Mouse (Mus musculus): Measurements from ENCODE around the gene Map7d1. TPM values are rescaled to one million over a fixed set of nuclear protein-coding genes. Genes with fewer than 3 reads are reported as not detected.

Gene Map7d1
- polyA plus RNA-seq, 1 experiment from 2014 or later = 54.6 TPM

GRCm38 (mm10) chr4:126194216-126194615 is 61.9 kb downstream of the Map7d1 start:
- Histone ChIP-seq H3K4me1 (replicated peaks; ENCODE audit: control insufficient read depth, insufficient read depth, low read length) (no peaks in the 10 kb centered on the region), H3K9ac (ENCODE audit: low read depth, low read length) (no peak overlapping the region), H3K4me2 (replicated peaks; ENCODE audit: low read depth, low read length) (no peak overlapping the region), H3K36me3 (ENCODE audit: control insufficient read depth, insufficient read depth, low read length) (no peaks in the 10 kb centered on the region), H3K9me3 (ENCODE audit: control insufficient read depth, low read length) (no peaks in the 10 kb centered on the region), H3K27ac (ENCODE audit: low read depth, low read length) (no peak overlapping the region), H3K4me3 (ENCODE audit: low read depth, low read length) (no peak overlapping the region), H3K27me3 (ENCODE audit: control insufficient read depth, insufficient read depth, low read length) (no peaks in the 10 kb centered on the region)
- no peak for ATAC-seq (ENCODE audit: low FRiP score)
- DNase-seq (ENCODE audit: low spot score) = no peak

GRCm38 (mm10) chr4:126190636-126191035 is 65.5 kb downstream of the Map7d1 start:
- Histone ChIP-seq H3K27me3 (ENCODE audit: control insufficient read depth, insufficient read depth, low read length) (no peaks in the 10 kb centered on the region), H3K36me3 (ENCODE audit: control insufficient read depth, insufficient read depth, low read length) (no peaks in the 10 kb centered on the region), H3K4me1 (replicated peaks; ENCODE audit: control insufficient read depth, insufficient read depth, low read length) (no peaks in the 10 kb centered on the region), H3K9ac (ENCODE audit: low read depth, low read length) (no peak overlapping the region), H3K9me3 (ENCODE audit: control insufficient read depth, low read length) (no peaks in the 10 kb centered on the region), H3K4me3 (ENCODE audit: low read depth, low read length) (no peak overlapping the region), H3K27ac (ENCODE audit: low read depth, low read length) (no peak overlapping the region), H3K4me2 (replicated peaks; ENCODE audit: low read depth, low read length) (no peak overlapping the region)
- WGBS = 99% methylated on average over 2 of the region's 2 CpGs
- ATAC-seq (ENCODE audit: low FRiP score) = no peak
- no peak for DNase-seq (ENCODE audit: low spot score)

- Histone ChIP-seq H3K4me1 (replicated peaks; ENCODE audit: control insufficient read depth, insufficient read depth, low read length) (no peaks in the 10 kb centered on the region), H3K27me3 (ENCODE audit: control insufficient read depth, insufficient read depth, low read length) (no peaks in the 10 kb centered on the region), H3K36me3 (ENCODE audit: control insufficient read depth, insufficient read depth, low read length) (no peaks in the 10 kb centered on the region), H3K9me3 (ENCODE audit: control insufficient read depth, low read length) (no peaks in the 10 kb centered on the region), H3K27ac (ENCODE audit: low read depth, low read length) (no peak overlapping the region), H3K4me2 (replicated peaks; ENCODE audit: low read depth, low read length) (no peak overlapping the region), H3K4me3 (ENCODE audit: low read depth, low read length) (no peak overlapping the region), H3K9ac (ENCODE audit: low read depth, low read length) (no peak overlapping the region)
- DNase-seq (ENCODE audit: low spot score) = no peak
- 97% methylated on average over 3 of the region's 3 CpGs for WGBS
- ATAC-seq (ENCODE audit: low FRiP score) = no peak
These were observed 69.0 kb downstream of the Map7d1 start for GRCm38 (mm10) chr4:126187096-126187495.

GRCm38 (mm10) chr4:126183034-126183433 is 73.1 kb downstream of the Map7d1 start:
- no peak overlapping the region for H3K27ac ChIP-seq (ENCODE audit: low read depth, low read length)
- no peaks in the 10 kb centered on the region for H3K9me3 ChIP-seq (ENCODE audit: control insufficient read depth, low read length)
- peaks cover 8% of the 10 kb centered on the region for H3K36me3 ChIP-seq (ENCODE audit: control insufficient read depth, insufficient read depth, low read length)
- H3K4me1 ChIP-seq (replicated peaks; ENCODE audit: control insufficient read depth, insufficient read depth, low read length) = no peaks in the 10 kb centered on the region
- no peak overlapping the region for H3K4me3 ChIP-seq (ENCODE audit: low read depth, low read length)
- ATAC-seq (ENCODE audit: low FRiP score) (no peak), DNase-seq (ENCODE audit: low spot score) (no peak)
- 90% methylated on average over 5 of the region's 5 CpGs for WGBS
- no peak overlapping the region for H3K9ac ChIP-seq (ENCODE audit: low read depth, low read length)
- H3K4me2 ChIP-seq (replicated peaks; ENCODE audit: low read depth, low read length) = no peak overlapping the region
- no peaks in the 10 kb centered on the region for H3K27me3 ChIP-seq (ENCODE audit: control insufficient read depth, insufficient read depth, low read length)

Other genes starting within 250 kb of the Map7d1 start
- 0.63 TPM in 1 of 2 replicates, not detected in the other for gene Csf3r, start 231.8 kb downstream of the Map7d1 start, polyA plus RNA-seq (2014; fragmentation: Nextera tagmentation; extraction: Ambion mirVana)
- 139 and 155 TPM in 2 replicates for gene Mrps15, start 209.4 kb downstream of the Map7d1 start, polyA plus RNA-seq (2014; fragmentation: Nextera tagmentation; extraction: Ambion mirVana)
- 26.4 and 27.1 TPM in 2 replicates for gene Oscp1, start 197.8 kb downstream of the Map7d1 start, polyA plus RNA-seq (2014; fragmentation: Nextera tagmentation; extraction: Ambion mirVana)
- gene Lsm10, start 159.7 kb downstream of the Map7d1 start, polyA plus RNA-seq (2014; fragmentation: Nextera tagmentation; extraction: Ambion mirVana) = 44.1 and 45.5 TPM in 2 replicates
- 19.0 and 26.0 TPM in 2 replicates for gene Stk40, start 152.4 kb downstream of the Map7d1 start, polyA plus RNA-seq (2014; fragmentation: Nextera tagmentation; extraction: Ambion mirVana)
- 33.1 and 36.0 TPM in 2 replicates for gene Eva1b, start 108.6 kb downstream of the Map7d1 start, polyA plus RNA-seq (2014; fragmentation: Nextera tagmentation; extraction: Ambion mirVana)
- 2.0 and 2.7 TPM in 2 replicates for gene Sh3d21, start 92.9 kb downstream of the Map7d1 start, polyA plus RNA-seq (2014; fragmentation: Nextera tagmentation; extraction: Ambion mirVana)
- gene Thrap3, start 53.6 kb downstream of the Map7d1 start, polyA plus RNA-seq (2014; fragmentation: Nextera tagmentation; extraction: Ambion mirVana) = 191 and 228 TPM in 2 replicates
- gene Trappc3, start 6.0 kb upstream of the Map7d1 start, polyA plus RNA-seq (2014; fragmentation: Nextera tagmentation; extraction: Ambion mirVana) = 17.8 and 39.1 TPM in 2 replicates
- gene Col8a2, start 30.4 kb upstream of the Map7d1 start, polyA plus RNA-seq (2014; fragmentation: Nextera tagmentation; extraction: Ambion mirVana) = 15.6 and 17.4 TPM in 2 replicates
- gene Adprhl2, start 65.4 kb upstream of the Map7d1 start, polyA plus RNA-seq (2014; fragmentation: Nextera tagmentation; extraction: Ambion mirVana) = 39.2 and 39.3 TPM in 2 replicates
- 3.0 and 3.8 TPM in 2 replicates for gene Tekt2, start 69.3 kb upstream of the Map7d1 start, polyA plus RNA-seq (2014; fragmentation: Nextera tagmentation; extraction: Ambion mirVana)
- 14.4 and 16.1 TPM in 2 replicates for gene Ago3, start 173.2 kb upstream of the Map7d1 start, polyA plus RNA-seq (2014; fragmentation: Nextera tagmentation; extraction: Ambion mirVana)
- 29.9 and 37.9 TPM in 2 replicates for gene Ago1, start 212.2 kb upstream of the Map7d1 start, polyA plus RNA-seq (2014; fragmentation: Nextera tagmentation; extraction: Ambion mirVana)

Measured in hindbrain, embryonic 11.5 days (tissue).